Mouse (Mus musculus) small intestine, adult 2 months (tissue): ENCODE measurements around the gene Gm19402.

Experiments used
- CTCF ChIP-seq: fragments of 200-500 bp; IDR thresholded peaks from 2 replicates; pipeline ENCODE4 v1.5.1; 2012; ENCODE audit warnings: low read depth, mild to moderate bottlenecking, control low read depth, inconsistent platforms, low read length, moderate library complexity, mixed read lengths; ENCODE audit not compliant: insufficient replicate concordance, insufficient read length; ENCODE audit errors: extremely low read depth
- POLR2A ChIP-seq: fragments of 200-500 bp; IDR thresholded peaks from 2 replicates; pipeline ENCODE4 v1.6.1; 2012; ENCODE audit warnings: low read depth, mild to moderate bottlenecking, control low read depth, inconsistent platforms, low read length, moderate library complexity

- no peak for TF ChIP-seq CTCF
- no peak for TF ChIP-seq POLR2A
Measured at GRCm38 (mm10) chr10:77647461-77647860, 43.1 kb downstream of the Gm19402 start.
